Mouse (Mus musculus) retina, postnatal 1 day (tissue): ENCODE measurements around the gene Rapgef3.

ENCODE experiments used
- DNase-seq: peaks from one replicate; pipeline ENCODE4 v3.0.0-alpha.2; 2012

The Rapgef3 gene

DNA sequence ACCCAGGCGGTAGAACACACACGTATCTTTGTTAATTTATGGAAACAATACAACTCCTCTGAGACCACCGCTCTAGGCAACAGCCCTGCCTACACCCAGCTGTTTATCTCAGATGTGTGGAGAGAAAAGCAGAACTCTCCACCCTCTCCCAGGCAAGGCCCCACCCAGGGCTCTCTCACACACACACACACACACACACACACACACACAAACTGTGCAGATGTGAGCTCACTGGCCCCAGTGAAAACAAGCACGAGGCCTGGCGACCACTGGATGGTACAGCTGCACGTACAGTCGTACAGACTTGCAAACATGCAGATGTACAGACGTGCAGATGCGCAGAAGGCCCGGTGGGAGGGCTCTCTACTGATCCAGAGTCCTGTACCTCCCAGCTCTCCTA is 22.8 kb downstream of the Rapgef3 start:
- no peak for DNase-seq

GRCm38 (mm10) chr15:97743961-97744525 is 23.7 kb downstream of the Rapgef3 start:
- DNase-seq: no peak

GRCm38 (mm10) chr15:97743210-97743609 is 24.6 kb downstream of the Rapgef3 start:
- DNase-seq: no peak

DNA sequence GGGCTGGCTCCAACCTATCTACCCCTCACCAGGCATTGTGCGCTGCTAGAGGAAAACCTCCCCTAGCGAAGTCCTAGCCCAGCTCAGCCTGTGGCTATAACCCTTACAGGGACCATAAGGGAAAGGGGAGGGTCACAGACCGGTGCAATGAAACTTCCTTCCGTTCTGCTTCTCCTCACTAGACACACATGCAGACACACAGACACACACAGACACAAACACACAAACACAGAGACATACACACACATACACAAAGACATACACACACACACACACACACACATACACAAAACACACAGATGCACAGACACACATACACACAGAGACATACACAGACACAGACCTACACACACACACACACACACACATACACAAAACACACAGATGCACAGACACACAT is 25.2 kb downstream of the Rapgef3 start:
- no peak for DNase-seq

- no peak for DNase-seq
These were observed 25.7 kb downstream of the Rapgef3 start for GRCm38 (mm10) chr15:97742074-97742473.

- DNase-seq: no peak
These were observed 26.1 kb downstream of the Rapgef3 start for GRCm38 (mm10) chr15:97741662-97742061.

GRCm38 (mm10) chr15:97740283-97740732 is 27.5 kb downstream of the Rapgef3 start:
- no peak for DNase-seq

- DNase-seq: no peak
These were observed 28.8 kb downstream of the Rapgef3 start for GRCm38 (mm10) chr15:97738923-97739322.

DNA sequence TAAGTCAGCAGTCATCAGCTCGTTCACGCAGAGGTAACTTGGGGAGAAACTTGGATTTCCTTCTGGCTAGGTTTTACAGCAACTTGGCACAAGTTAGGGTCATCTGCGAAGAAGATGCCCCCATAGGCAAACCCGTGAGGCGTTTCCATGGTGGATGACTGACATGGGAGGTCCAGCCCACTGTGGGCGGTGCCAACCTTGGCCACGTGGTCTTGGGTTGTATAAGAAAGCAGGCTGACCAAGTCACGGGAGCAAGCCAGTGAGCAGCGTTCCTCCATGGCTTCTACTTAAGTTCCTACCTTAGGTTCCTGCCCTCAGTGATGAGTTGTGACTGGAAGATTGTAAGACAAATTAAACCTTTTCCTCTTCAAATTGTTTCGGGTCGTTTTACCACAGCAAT is 35.8 kb downstream of the Rapgef3 start:
- DNase-seq: no peak

- no peak for DNase-seq
These were observed 36.7 kb downstream of the Rapgef3 start, which contains the start of gene Endou for GRCm38 (mm10) chr15:97731111-97731510. Endou (minus strand) TSS chr15:97731339.

DNA sequence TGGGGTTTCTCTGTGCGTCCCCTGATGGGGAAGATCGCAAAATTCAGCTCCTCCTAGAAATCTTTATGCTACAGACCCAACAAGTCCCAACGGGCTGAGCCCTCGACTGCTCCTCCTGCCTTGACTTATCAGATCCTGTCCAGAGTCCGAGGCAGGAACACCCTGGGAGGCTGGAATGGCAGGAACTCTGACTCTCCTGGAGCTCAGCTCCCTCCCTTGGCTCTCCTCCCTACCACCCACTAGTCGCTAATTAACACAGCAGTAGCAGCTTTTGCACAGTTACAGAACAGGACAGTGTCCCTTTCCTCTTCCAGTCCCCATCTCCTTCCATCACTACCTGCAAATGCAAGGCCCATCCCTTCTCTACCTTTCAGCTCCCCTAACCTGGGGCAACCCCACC is 37.4 kb downstream of the Rapgef3 start:
- DNase-seq: no peak

DNA sequence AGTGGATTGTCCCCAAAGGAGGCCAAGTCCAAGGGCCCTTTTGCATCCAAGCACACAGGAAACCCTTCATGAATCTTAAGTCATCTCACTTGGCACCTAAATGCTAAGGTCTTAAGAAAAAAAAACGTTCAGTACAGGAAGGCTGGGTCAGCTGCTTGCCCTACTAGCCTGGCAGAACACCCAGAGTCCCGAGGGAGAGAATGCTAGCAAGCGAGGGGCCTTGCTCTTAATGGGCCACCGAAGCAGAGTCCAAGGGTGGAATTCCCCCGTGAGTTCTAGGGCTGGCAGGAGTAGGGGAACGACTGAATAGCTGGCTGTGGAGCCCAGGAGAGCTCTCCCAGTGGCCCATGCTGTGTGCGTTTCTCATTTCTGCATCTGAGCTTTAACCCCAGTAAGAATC is 39.0 kb downstream of the Rapgef3 start:
- no peak for DNase-seq

- DNase-seq: no peak
These were observed 39.4 kb downstream of the Rapgef3 start for GRCm38 (mm10) chr15:97728394-97728793.

GRCm38 (mm10) chr15:97727520-97727919 is 40.3 kb downstream of the Rapgef3 start:
- no peak for DNase-seq

DNA sequence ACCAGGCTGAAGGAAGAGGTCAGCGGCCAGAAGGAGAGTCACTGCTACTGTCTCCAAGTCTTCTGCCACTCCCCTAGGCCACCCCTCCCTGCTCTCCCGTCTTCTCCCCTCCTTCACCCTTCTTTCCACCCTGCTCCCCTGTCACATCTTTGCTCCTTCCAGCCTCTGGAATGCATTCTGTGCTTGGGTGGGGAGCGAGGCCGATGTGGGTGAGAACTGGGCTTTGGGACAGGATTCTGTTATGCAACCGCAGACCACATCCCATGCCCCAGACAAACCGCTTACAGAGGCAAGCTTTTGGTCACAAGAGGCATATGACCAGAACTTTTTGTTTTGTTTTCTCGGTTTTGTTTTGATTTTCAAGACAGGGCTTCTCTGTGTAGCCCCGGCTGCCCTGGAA is 40.7 kb downstream of the Rapgef3 start:
- DNase-seq: no peak

DNA sequence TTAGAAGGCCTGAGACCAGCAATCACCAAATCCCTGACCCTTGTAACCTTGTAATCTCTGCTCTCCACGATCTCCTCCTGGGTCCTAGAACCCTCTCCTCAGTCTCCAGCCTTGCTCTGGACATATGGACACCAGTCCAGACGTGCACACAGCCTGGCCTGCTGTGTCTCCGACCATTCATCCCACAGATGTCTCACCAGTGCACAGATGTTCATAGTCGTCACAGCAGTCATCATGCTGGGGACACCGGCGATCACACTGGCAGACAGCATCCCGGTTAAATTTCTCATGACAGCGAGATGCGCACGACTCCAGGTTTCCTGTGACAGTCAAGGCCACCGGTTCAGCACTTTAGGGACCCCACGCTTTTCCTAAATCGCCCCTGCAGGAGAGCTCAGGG is 41.5 kb downstream of the Rapgef3 start:
- no peak for DNase-seq

GRCm38 (mm10) chr15:97725198-97725785 is 42.5 kb downstream of the Rapgef3 start:
- no peak for DNase-seq

GRCm38 (mm10) chr15:97724346-97725197 is 43.2 kb downstream of the Rapgef3 start:
- no peak for DNase-seq

- no peak for DNase-seq
These were observed 44.0 kb downstream of the Rapgef3 start for GRCm38 (mm10) chr15:97723536-97724345.

DNA sequence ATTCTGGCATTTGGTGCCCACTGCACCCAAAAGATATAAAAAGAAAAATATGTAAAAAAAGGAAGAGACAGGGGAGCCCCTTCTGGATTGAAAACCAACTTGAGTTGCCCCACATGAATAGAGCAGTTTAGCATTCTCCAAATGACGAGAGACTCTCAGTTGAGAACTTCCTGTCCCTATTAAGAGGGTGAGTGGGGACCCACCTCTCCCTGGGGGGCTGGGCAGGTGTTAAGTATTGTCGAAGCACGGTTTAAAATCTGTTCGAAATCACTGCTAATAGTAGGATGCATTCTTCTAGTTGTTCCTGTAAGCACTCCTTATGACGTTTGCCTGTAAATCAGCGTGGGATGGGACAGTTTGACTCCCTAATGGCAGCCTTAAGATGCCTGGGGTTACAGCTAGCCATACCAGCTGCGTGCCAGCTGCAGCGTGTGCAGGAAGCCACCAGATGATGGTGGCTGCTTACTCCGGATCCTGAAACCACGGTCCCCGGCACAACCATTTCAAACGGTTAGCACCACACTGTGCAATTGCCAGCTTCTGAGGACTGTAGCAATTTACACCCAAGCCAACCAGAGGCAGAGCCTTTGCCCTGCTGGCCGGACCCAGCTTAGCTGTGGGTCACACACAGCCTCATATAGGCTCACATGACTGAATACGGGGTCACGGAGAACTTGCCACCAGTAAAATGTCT is 46.6 kb downstream of the Rapgef3 start:
- no peak for DNase-seq

DNA sequence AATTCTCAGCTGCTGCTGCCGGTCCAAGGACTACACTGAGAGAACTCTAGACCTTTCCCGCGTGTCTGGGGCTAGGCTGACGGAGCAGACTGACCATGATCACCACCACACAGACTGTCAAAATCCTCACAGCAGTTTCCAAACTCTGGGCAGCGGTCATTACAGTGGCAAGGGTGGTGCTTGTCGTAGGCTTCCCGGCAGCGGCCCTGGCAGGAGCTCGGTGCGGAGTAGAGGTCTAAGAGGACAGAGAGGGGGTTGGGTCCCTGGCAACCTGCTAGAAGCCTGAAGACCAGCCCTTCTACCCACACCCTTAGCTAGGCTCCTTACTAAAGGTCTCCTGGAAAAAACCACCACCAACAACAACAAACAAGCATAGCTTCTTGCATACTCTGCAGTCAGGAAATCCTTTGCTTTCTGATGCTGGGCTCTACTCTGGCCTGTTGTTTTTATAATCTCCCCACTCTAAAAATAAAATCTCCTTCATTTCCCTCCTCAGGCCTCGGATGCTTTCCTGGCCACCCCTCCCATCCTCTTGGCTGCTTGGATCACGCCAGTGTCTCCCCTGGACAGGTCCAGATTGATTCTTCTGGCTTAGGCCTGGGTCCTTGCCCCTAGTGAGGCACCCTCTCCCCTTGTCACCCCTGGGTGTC is 47.6 kb downstream of the Rapgef3 start:
- DNase-seq: no peak

GRCm38 (mm10) chr15:97719494-97719893 is 48.3 kb downstream of the Rapgef3 start:
- DNase-seq: no peak
